Mouse (Mus musculus) lung, adult 2 months (tissue): ENCODE data around the gene Ranbp17.

Source experiments
- CTCF ChIP-seq: fragments of 200-500 bp; IDR thresholded peaks from 2 replicates; pipeline ENCODE4 v1.5.1; 2011; ENCODE audit warnings: mild to moderate bottlenecking, low read length, control low read depth; ENCODE audit not compliant: insufficient read depth
- POLR2A ChIP-seq: fragments of 200-500 bp; IDR thresholded peaks from 2 replicates; pipeline ENCODE4 v1.6.1; 2011; ENCODE audit warnings: low read depth, mild to moderate bottlenecking, control low read depth, low read length, borderline replicate concordance; ENCODE audit errors: extremely low read depth

DNA sequence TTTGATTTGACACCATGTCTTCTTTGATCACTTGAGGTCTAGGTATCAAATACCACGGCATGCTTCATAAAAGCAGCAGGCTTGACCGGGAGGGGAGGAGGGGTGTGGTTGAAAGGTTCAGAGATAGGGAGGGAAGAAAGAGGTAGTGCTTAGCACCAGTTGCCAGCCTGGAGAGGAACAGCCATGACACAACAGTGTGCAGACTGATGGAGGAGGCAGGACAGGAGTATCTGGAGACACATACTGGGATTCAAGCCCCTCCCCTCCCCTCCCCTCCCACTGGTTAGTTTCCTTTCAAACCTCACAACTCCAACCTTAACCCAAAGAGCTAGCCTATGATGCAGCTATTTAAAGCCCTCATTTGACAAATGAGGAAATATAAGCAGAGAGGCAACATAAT, 16.0 kb upstream of the Ranbp17 start:
- TF ChIP-seq POLR2A (no peak), CTCF (no peak)
